Mouse (Mus musculus): ENCODE results near the gene Eif4e3. TPM values are rescaled to one million over a fixed set of nuclear protein-coding genes. Genes with fewer than 3 reads are reported as not detected.

Gene Eif4e3
- total and polyA plus RNA-seq, 3 experiments = 9.8 to 16.3 (median 11.8) TPM

DNA sequence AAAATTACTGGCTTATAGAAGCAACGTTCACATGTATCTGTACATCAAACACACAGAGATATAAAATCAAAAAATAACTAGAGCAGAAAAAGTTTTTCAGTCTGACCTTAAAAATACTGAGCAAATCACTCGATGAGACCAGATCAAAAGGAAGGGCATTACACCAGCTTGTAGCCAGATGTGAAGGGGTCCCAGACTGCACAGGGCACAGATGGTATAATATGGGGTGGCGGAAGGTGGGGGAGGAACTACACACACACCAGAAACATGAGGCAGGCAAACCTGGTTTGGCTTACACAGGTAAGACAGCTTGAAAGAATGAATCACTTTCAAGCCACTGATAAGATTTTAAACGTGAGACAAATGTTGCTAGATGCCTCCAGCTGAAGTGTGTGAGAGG is 45.4 kb downstream of the Eif4e3 start:
- Histone ChIP-seq H3K4me2 (ENCODE audit: insufficient read depth, low read depth, poor library complexity, severe bottlenecking) (no peak overlapping the region), H3K4me3 (replicated peaks in 1 of 3; ENCODE audit: low read depth in 2 of 3, low read length in 2 of 3, poor library complexity in 1 of 3) (no peak overlapping the region), H3K27me3 (replicated peaks) (no peaks in the 10 kb centered on the region), H3K9me3 (replicated peaks; ENCODE audit: low read length) (no peaks in the 10 kb centered on the region), H3K9ac (ENCODE audit: insufficient read depth, low read depth) (no peak overlapping the region), H3K27ac (ENCODE audit: insufficient read depth, low read depth) (no peak overlapping the region), H3K79me2 (replicated peaks; ENCODE audit: control insufficient read depth, extremely low read depth, insufficient read depth, poor library complexity, severe bottlenecking) (no peaks in the 10 kb centered on the region), H3K36me3 (replicated peaks in 1 of 2; ENCODE audit: control insufficient read depth in 1 of 2, insufficient read depth in 1 of 2, low read length in 1 of 2) (peaks cover 0 to 8% of the 10 kb centered on the region in 2 experiments), H3K4me1 (ENCODE audit: control insufficient read depth in 1 of 2, insufficient read depth in 2 of 2) (peaks cover 9 to 36% of the 10 kb centered on the region in 2 experiments)
- no peak for DNase-seq (ENCODE audit: extremely low read depth)
- dilution Hi-C loops (cut with MboI; ENCODE audit: extremely low pct_ligation_motif_present, extremely low pct_unique_long_range_greater_than_20kb, low sequenced_read_pairs) = no loop called here
- no peak for TF ChIP-seq MYC (IDR thresholded peaks at IDR 0.05; ENCODE audit: low read depth, low read length)
- no peak for TF ChIP-seq EP300 (IDR thresholded peaks at IDR 0.05; ENCODE audit: low read length)
- in situ Hi-C loops (cut with MboI; ENCODE audit: low pct_ligation_motif_present, low pct_unique_long_range_greater_than_20kb, low sequenced_read_pairs) = no loop called here

DNA sequence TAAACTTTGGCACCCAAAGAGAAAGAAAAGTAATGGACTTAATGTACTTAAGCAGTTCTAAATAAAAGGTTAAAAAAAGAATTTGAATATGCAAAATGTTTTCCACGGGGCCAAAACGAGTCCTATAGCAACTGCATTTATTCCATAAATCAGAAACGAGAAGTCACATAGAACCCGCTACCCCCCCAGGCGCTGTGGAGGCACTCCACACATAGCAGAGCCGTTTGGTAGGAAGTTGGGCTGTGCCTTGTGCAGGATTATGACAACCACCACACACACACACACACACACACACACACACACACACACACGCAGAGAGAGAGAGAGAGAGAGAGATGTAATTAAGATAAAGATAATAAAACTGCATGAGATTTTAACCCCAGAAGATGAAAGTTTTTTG is 46.1 kb downstream of the Eif4e3 start:
- H3K36me3 ChIP-seq (replicated peaks in 1 of 2; ENCODE audit: control insufficient read depth in 1 of 2, insufficient read depth in 1 of 2, low read length in 1 of 2) = peaks cover 0 to 3% of the 10 kb centered on the region in 2 experiments
- dilution Hi-C loops (cut with MboI; ENCODE audit: extremely low pct_ligation_motif_present, extremely low pct_unique_long_range_greater_than_20kb, low sequenced_read_pairs) (no loop called here), in situ Hi-C loops (cut with MboI; ENCODE audit: low pct_ligation_motif_present, low pct_unique_long_range_greater_than_20kb, low sequenced_read_pairs) (no loop called here)
- peaks cover 9 to 30% of the 10 kb centered on the region in 2 experiments for H3K4me1 ChIP-seq (ENCODE audit: control insufficient read depth in 1 of 2, insufficient read depth in 2 of 2)
- H3K4me3 ChIP-seq (replicated peaks in 1 of 3; ENCODE audit: low read depth in 2 of 3, low read length in 2 of 3, poor library complexity in 1 of 3) = no peak overlapping the region
- H3K27me3 ChIP-seq (replicated peaks) = no peaks in the 10 kb centered on the region
- no peak overlapping the region for H3K27ac ChIP-seq (ENCODE audit: insufficient read depth, low read depth)
- no peaks in the 10 kb centered on the region for H3K79me2 ChIP-seq (replicated peaks; ENCODE audit: control insufficient read depth, extremely low read depth, insufficient read depth, poor library complexity, severe bottlenecking)
- H3K9ac ChIP-seq (ENCODE audit: insufficient read depth, low read depth) = no peak overlapping the region
- no peak for DNase-seq (ENCODE audit: extremely low read depth)
- H3K4me2 ChIP-seq (ENCODE audit: insufficient read depth, low read depth, poor library complexity, severe bottlenecking) = no peak overlapping the region
- no peaks in the 10 kb centered on the region for H3K9me3 ChIP-seq (replicated peaks; ENCODE audit: low read length)
- TF ChIP-seq MYC (IDR thresholded peaks at IDR 0.05; ENCODE audit: low read depth, low read length) (no peak), BHLHE40 (IDR thresholded peaks at IDR 0.05; ENCODE audit: low read depth, low read length) (no peak), ZNF384 (IDR thresholded peaks at IDR 0.05; ENCODE audit: low read depth, low read length) (no peak), MXI1 (IDR thresholded peaks at IDR 0.05; ENCODE audit: low read depth, low read length) (no peak), TBP (conservative IDR thresholded peaks at IDR 0.05; ENCODE audit: low read depth, low read length) (no peak), PAX5 (IDR thresholded peaks at IDR 0.05; ENCODE audit: low read length) (no peak), NELFE (IDR thresholded peaks at IDR 0.05; ENCODE audit: low read depth, low read length) (no peak), IRF4 (IDR thresholded peaks at IDR 0.05; ENCODE audit: low read depth, low read length) (no peak), TCF12 (IDR thresholded peaks at IDR 0.05; ENCODE audit: low read depth, low read length) (no peak), GABPA (IDR thresholded peaks at IDR 0.05; ENCODE audit: insufficient replicate concordance, low read depth, low read length) (no peak), JUND (conservative IDR thresholded peaks at IDR 0.05; ENCODE audit: low read depth, low read length) (no peak), CHD2 (IDR thresholded peaks at IDR 0.05; ENCODE audit: low read length) (no peak), MAZ (IDR thresholded peaks at IDR 0.05; ENCODE audit: low read depth, low read length) (no peak), ETS1 (conservative IDR thresholded peaks at IDR 0.05; ENCODE audit: low read depth, low read length) (no peak), POLR2A (IDR thresholded peaks at IDR 0.05; ENCODE audit: low read depth, low read length) (no peak), CHD1 (IDR thresholded peaks at IDR 0.05; ENCODE audit: low read depth, low read length) (no peak), UBTF (IDR thresholded peaks at IDR 0.05; ENCODE audit: low read depth, low read length) (no peak), ZMIZ1 (IDR thresholded peaks at IDR 0.05; ENCODE audit: low read depth, low read length) (no peak)
